Mouse (Mus musculus): ENCODE measurements around the gene Ltbp1. TPM values are rescaled to one million over a fixed set of nuclear protein-coding genes. Genes with fewer than 3 reads are reported as not detected.

Ltbp1 gene
- polyA plus RNA-seq, 1 experiment from 2014 or later, result 8.5 TPM

DNA sequence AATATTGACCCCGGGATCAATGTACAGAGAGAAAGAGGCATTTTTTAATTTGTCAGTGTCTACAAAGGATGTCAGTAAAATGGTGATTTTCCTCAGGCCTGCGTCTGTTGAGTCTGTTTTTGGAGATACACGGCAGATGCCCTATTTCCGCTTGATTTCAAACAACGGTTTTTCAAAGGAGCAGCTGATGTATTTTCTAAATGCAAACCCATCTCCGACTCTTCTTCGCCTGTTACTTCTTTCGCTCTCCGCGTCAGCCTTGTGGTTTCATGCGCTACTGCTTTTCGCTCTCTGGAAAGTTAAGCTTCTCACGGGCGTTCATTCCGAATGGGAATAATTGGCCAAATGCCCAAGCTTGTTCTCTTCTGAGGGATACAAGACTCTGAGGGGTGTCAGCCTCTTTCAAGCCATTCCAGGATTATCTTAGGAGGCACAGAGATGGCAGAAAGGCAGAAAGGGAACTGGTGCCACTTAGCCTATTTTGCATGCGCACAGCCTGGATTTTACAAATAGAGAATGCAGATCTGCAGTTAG lies 36.6 kb upstream of the Ltbp1 start:
- H3K27me3 ChIP-seq (replicated peaks; ENCODE audit: control insufficient read depth, insufficient read depth, low read length), result no peaks in the 10 kb centered on the region
- H3K4me3 ChIP-seq (ENCODE audit: low read depth, low read length), result no peak overlapping the region
- 69% methylated on average over 16 of the region's 16 CpGs for WGBS
- H3K4me1 ChIP-seq (replicated peaks; ENCODE audit: control insufficient read depth, insufficient read depth, low read length), result no peaks in the 10 kb centered on the region
- H3K9ac ChIP-seq (ENCODE audit: low read depth, low read length), result no peak overlapping the region
- H3K27ac ChIP-seq (ENCODE audit: low read depth, low read length), result no peak overlapping the region
- no peak overlapping the region for H3K4me2 ChIP-seq (replicated peaks; ENCODE audit: low read depth)
- no peaks in the 10 kb centered on the region for H3K36me3 ChIP-seq (ENCODE audit: control insufficient read depth, insufficient read depth)
- TF ChIP-seq CTCF (IDR thresholded peaks at IDR 0.05; ENCODE audit: low read depth), result no peak
- ATAC-seq, result no peak
- no peaks in the 10 kb centered on the region for H3K9me3 ChIP-seq (ENCODE audit: control insufficient read depth)

DNA sequence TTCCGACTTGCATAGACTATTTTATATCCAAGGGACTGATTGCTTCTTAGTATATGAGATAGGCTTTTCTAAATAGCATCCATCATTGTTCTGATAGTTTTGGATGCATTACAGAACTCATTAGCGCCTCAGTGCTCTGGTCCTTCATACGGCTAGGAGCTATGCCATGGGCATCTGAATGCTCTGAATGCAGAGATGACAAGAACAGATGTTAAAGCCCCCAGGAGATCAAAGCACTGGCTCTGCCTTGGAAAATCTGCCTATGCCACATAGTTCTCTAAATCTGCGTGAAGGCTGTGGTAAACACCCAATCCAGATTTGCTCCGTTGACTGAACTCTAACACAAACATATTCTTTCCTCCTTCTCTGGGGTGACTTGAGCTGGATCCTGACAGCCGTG lies 30.2 kb upstream of the Ltbp1 start:
- Histone ChIP-seq H3K27ac (ENCODE audit: low read depth, low read length) (no peak overlapping the region), H3K4me1 (replicated peaks; ENCODE audit: control insufficient read depth, insufficient read depth, low read length) (no peaks in the 10 kb centered on the region), H3K9ac (ENCODE audit: low read depth, low read length) (no peak overlapping the region), H3K9me3 (ENCODE audit: control insufficient read depth) (no peaks in the 10 kb centered on the region), H3K4me3 (ENCODE audit: low read depth, low read length) (no peak overlapping the region), H3K27me3 (replicated peaks; ENCODE audit: control insufficient read depth, insufficient read depth, low read length) (no peaks in the 10 kb centered on the region), H3K4me2 (replicated peaks; ENCODE audit: low read depth) (no peak overlapping the region), H3K36me3 (ENCODE audit: control insufficient read depth, insufficient read depth) (no peaks in the 10 kb centered on the region)
- no peak for ATAC-seq
- 59% methylated on average over 6 of the region's 6 CpGs for WGBS
- TF ChIP-seq CTCF (IDR thresholded peaks at IDR 0.05; ENCODE audit: low read depth), result no peak

DNA sequence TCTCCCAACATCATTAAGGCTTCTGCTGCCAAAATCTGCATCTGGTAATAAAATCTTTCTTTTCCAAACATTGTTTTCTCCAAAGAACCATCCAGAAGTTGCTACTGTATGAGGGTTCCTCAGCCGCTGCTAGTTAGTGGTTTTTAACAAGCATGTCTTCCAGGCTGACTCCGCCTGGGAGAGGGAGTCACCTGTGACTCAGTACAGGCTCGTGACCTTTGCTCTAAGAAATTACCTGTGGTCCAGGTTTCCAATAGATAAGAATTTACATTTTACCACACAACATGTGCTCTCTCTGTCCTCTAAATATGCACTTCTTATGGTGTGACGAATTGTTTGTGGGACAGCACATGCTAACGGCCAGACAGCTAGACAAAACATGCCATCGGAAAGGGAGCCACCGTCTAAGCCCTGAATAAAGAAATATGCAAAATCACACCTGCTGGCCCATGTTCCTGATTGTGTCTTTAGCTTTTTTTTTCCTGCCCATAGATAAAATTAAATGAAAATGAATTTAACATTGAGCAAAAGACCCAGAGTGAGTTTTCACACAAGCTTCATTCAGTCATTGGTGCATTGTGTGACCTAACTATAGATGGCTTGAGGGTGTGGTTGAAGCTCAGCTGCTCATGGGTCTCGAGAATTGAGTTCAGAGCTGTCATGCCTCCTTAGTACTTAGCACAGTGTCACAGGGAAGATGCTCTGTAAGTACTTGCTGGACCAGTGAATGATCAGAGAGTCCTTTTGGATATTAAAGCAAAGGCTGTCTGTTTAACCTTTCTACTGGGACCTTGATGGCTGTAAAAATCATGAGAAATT lies 29.0 kb upstream of the Ltbp1 start:
- Histone ChIP-seq H3K9me3 (ENCODE audit: control insufficient read depth) (no peaks in the 10 kb centered on the region), H3K4me1 (replicated peaks; ENCODE audit: control insufficient read depth, insufficient read depth, low read length) (no peaks in the 10 kb centered on the region), H3K4me2 (replicated peaks; ENCODE audit: low read depth) (no peak overlapping the region), H3K36me3 (ENCODE audit: control insufficient read depth, insufficient read depth) (no peaks in the 10 kb centered on the region), H3K9ac (ENCODE audit: low read depth, low read length) (no peak overlapping the region), H3K27me3 (replicated peaks; ENCODE audit: control insufficient read depth, insufficient read depth, low read length) (no peaks in the 10 kb centered on the region), H3K27ac (ENCODE audit: low read depth, low read length) (no peak overlapping the region), H3K4me3 (ENCODE audit: low read depth, low read length) (no peak overlapping the region)
- WGBS, result 45% methylated on average over 8 of the region's 8 CpGs
- no peak for TF ChIP-seq CTCF (IDR thresholded peaks at IDR 0.05; ENCODE audit: low read depth)
- peak; percentile 53 for ATAC-seq

DNA sequence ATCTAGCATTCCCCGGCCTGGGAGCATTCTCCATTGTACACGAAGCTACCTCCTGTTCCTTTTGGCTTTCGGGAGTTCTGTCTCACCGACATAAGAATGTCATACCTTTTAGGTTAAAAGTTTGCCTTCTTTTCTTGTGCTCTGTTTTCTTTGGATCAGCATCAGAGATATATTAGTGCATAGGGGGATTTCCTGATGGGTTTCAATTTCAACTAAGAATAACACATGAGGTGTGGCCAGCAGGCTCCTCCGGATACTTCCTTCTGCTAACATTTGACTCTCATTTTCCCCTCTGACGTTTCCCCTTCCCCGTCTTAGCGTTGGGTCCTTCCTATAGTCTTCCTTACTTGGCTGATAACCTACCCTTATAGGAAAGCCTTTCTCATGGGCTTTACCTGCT lies 25.6 kb upstream of the Ltbp1 start:
- H3K4me2 ChIP-seq (replicated peaks; ENCODE audit: low read depth), result no peak overlapping the region
- no peaks in the 10 kb centered on the region for H3K36me3 ChIP-seq (ENCODE audit: control insufficient read depth, insufficient read depth)
- no peak for ATAC-seq
- no peak overlapping the region for H3K4me3 ChIP-seq (ENCODE audit: low read depth, low read length)
- H3K9ac ChIP-seq (ENCODE audit: low read depth, low read length), result no peak overlapping the region
- no peak overlapping the region for H3K27ac ChIP-seq (ENCODE audit: low read depth, low read length)
- TF ChIP-seq CTCF (IDR thresholded peaks at IDR 0.05; ENCODE audit: low read depth), result no peak
- WGBS, result 80% methylated on average over 8 of the region's 8 CpGs
- H3K27me3 ChIP-seq (replicated peaks; ENCODE audit: control insufficient read depth, insufficient read depth, low read length), result no peaks in the 10 kb centered on the region
- no peaks in the 10 kb centered on the region for H3K4me1 ChIP-seq (replicated peaks; ENCODE audit: control insufficient read depth, insufficient read depth, low read length)
- H3K9me3 ChIP-seq (ENCODE audit: control insufficient read depth), result no peaks in the 10 kb centered on the region

DNA sequence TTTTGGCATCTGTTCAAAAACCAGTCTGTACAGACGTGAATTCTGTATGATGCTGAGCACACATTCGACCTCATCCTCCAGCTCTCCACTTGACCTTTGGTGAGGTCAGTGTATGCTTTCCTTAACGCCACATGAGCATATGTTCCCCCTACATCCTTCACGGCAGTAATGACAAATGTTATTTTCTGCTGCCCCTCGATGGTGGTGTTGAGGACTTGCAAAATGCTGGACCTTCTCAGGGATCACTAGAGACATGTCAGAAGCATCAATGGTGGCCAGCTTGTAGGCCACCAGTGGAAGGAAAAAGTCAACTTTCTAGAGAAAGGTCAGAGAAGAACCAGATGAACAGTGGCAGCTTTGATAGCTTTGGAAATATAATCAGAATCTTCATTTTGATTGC lies 23.7 kb upstream of the Ltbp1 start:
- Histone ChIP-seq H3K4me3 (ENCODE audit: low read depth, low read length) (no peak overlapping the region), H3K36me3 (ENCODE audit: control insufficient read depth, insufficient read depth) (no peaks in the 10 kb centered on the region), H3K9me3 (ENCODE audit: control insufficient read depth) (no peaks in the 10 kb centered on the region), H3K27ac (ENCODE audit: low read depth, low read length) (no peak overlapping the region), H3K27me3 (replicated peaks; ENCODE audit: control insufficient read depth, insufficient read depth, low read length) (no peaks in the 10 kb centered on the region), H3K4me2 (replicated peaks; ENCODE audit: low read depth) (no peak overlapping the region), H3K4me1 (replicated peaks; ENCODE audit: control insufficient read depth, insufficient read depth, low read length) (no peaks in the 10 kb centered on the region), H3K9ac (ENCODE audit: low read depth, low read length) (no peak overlapping the region)
- no peak for ATAC-seq
- 57% methylated on average over 5 of the region's 5 CpGs for WGBS
- no peak for TF ChIP-seq CTCF (IDR thresholded peaks at IDR 0.05; ENCODE audit: low read depth)

DNA sequence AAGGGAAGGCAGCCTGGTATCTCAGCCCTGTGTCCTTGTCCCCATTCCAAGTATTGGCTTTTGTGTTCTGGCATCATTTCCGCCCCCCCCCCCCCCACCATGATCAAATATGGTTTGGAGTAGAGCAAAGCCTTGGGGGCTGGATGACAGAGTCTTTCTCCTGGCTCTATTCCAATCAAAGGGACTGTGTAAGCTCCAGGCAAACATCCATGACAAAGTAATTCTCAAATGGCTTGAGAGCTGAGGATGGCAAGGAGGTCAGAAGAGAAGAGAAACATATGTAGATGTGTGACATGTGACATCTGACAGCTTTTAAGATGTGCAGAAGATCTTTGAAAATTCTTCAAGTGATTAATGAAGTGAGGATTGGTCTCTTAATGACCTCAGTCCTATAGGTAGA lies 22.5 kb upstream of the Ltbp1 start:
- Histone ChIP-seq H3K9ac (ENCODE audit: low read depth, low read length) (no peak overlapping the region), H3K4me3 (ENCODE audit: low read depth, low read length) (no peak overlapping the region), H3K36me3 (ENCODE audit: control insufficient read depth, insufficient read depth) (no peaks in the 10 kb centered on the region), H3K27ac (ENCODE audit: low read depth, low read length) (no peak overlapping the region), H3K9me3 (ENCODE audit: control insufficient read depth) (no peaks in the 10 kb centered on the region), H3K27me3 (replicated peaks; ENCODE audit: control insufficient read depth, insufficient read depth, low read length) (no peaks in the 10 kb centered on the region), H3K4me2 (replicated peaks; ENCODE audit: low read depth) (no peak overlapping the region), H3K4me1 (replicated peaks; ENCODE audit: control insufficient read depth, insufficient read depth, low read length) (no peaks in the 10 kb centered on the region)
- no peak for ATAC-seq
- WGBS, result 80% methylated on average over 1 of the region's 1 CpGs
- TF ChIP-seq CTCF (IDR thresholded peaks at IDR 0.05; ENCODE audit: low read depth), result no peak
